Mouse (Mus musculus) heart, postnatal 0 days (tissue): ENCODE measurements around the gene St5. TPM values are rescaled to one million over a fixed set of nuclear protein-coding genes. Genes with fewer than 3 reads are reported as not detected.

Experiments used
- ATAC-seq: fragments of 200-750 bp; cut with Nextera tagmentation; 2 replicates; pipeline ENCODE4 v1.8.0; 2017; ENCODE audit warnings: low read depth, moderate number of reproducible peaks, moderate library complexity; ENCODE audit not compliant: insufficient read depth
- DNase-seq: peaks from one replicate; pipeline ENCODE4 v3.0.0-alpha.2; 2016; ENCODE audit warnings: low spot score
- H3K27ac ChIP-seq: fragments of 300-500 bp; sonication (generic); 2 replicates; pipeline ENCODE4 v1.5.1; 2014; ENCODE audit warnings: low read depth, mild to moderate bottlenecking
- H3K27me3 ChIP-seq: fragments of 300-500 bp; sonication (generic); 2 replicates; pipeline ENCODE4 v1.6.1; 2014; ENCODE audit warnings: low read length, mixed read lengths; ENCODE audit not compliant: control insufficient read depth, insufficient read depth
- H3K36me3 ChIP-seq: fragments of 300-500 bp; sonication (generic); replicated peaks from 2 replicates; pipeline ENCODE4 v1.6.1; 2014; ENCODE audit warnings: low read length, mixed read lengths; ENCODE audit not compliant: control insufficient read depth, insufficient read depth
- H3K4me1 ChIP-seq: fragments of 300-500 bp; sonication (generic); 2 replicates; pipeline ENCODE4 v1.6.1; 2014; ENCODE audit warnings: antibody characterized with exemption; ENCODE audit not compliant: control insufficient read depth, insufficient read depth
- H3K4me2 ChIP-seq: fragments of 300-500 bp; sonication (generic); 2 replicates; pipeline ENCODE4 v1.6.1; 2014; ENCODE audit warnings: low read depth, mild to moderate bottlenecking, low read length, moderate library complexity
- H3K4me3 ChIP-seq: fragments of 300-500 bp; sonication (generic); 2 replicates; pipeline ENCODE4 v1.5.1; 2014; ENCODE audit warnings: low read depth, low read length
- H3K9ac ChIP-seq: fragments of 300-500 bp; sonication (generic); replicated peaks from 2 replicates; pipeline ENCODE4 v1.6.1; 2014; ENCODE audit warnings: low read depth, low read length, mixed read lengths
- H3K9me3 ChIP-seq: fragments of 300-500 bp; sonication (generic); replicated peaks from 2 replicates; pipeline ENCODE4 v1.6.1; 2016; ENCODE audit warnings: low read length; ENCODE audit not compliant: control insufficient read depth
- CTCF ChIP-seq: IDR thresholded peaks from 2 replicates; pipeline ENCODE4 v1.5.1; 2016; ENCODE audit warnings: antibody characterized with exemption, control low read depth, low read depth
- EP300 ChIP-seq: IDR thresholded peaks from 2 replicates; pipeline ENCODE4 v1.6.1; 2016; ENCODE audit warnings: antibody characterized with exemption, low read depth
- WGBS: fragments of 180-500 bp; shearing (Covaris S2); extraction: QIAGEN DNeasy Blood & Tissue Kit; methylation state at CpG from one replicate; pipeline ENCODE4 v1.1.7; 2014; 5-methylcytosine and 5-hydroxymethylcytosine counted together
- polyA plus RNA-seq: library from polyadenylated mRNA; unstranded; fragments of >200 nt; fragmentation: Nextera tagmentation; extraction: Ambion mirVana; gene quantifications from 2 replicates; pipeline ENCODE4 v1.2.1, GENCODE M21; 2015
- total RNA-seq: library from RNA; depleted of rRNA; stranded (reverse); fragments of >200 nt; gene quantifications from 2 replicates; pipeline ENCODE4 v1.2.3, GENCODE M21; 2014; ENCODE audit warnings: low replicate concordance

Gene St5
- total and polyA plus RNA-seq, 2 experiments from 2014 or later: 28.8 to 58.8 TPM

GRCm38 (mm10) chr7:109616034-109616979 lies 87.1 kb downstream of the St5 start:
- DNase-seq (peak; percentile 97), ATAC-seq (peak; percentile 91)
- Histone ChIP-seq H3K4me3 (peak overlapping the region; percentile 53), H3K27ac (peak overlapping the region; percentile 94), H3K9me3 (no peaks in the 10 kb centered on the region), H3K27me3 (no peaks in the 10 kb centered on the region), H3K36me3 (no peaks in the 10 kb centered on the region; the same call in 1 of the 2 replicates), H3K4me1 (peaks cover 54% of the 10 kb centered on the region), H3K4me2 (peak overlapping the region; percentile 73), H3K9ac (peak overlapping the region; percentile 61)
- 2% methylated on average over 25 of the region's 25 CpGs for WGBS
- TF ChIP-seq CTCF (no peak), EP300 (peak; percentile 49; the same call in 1 of the 2 replicates)

DNA sequence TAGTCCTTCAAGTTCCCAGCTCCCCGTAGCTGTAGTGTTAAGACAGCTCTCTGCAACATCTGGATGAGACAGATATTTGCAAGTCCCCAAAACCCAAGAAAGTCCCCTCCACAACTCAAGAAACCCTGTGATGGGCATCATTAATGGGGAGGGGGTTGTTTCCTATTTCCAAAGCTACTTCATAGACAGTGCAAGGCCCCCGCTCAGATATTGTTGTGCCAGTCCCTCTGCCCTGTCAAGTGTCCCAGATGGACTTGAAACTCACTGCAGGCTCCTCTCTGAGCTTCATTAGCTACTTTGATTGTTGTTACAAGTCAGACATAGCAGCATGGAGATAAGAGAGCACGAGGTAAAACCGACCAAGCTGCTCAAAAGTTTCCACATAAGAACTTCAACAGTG lies 87.8 kb downstream of the St5 start:
- no peaks in the 10 kb centered on the region for H3K27me3 ChIP-seq
- H3K27ac ChIP-seq: peak overlapping the region; percentile 94
- no peak for TF ChIP-seq CTCF
- no peak for TF ChIP-seq EP300
- ATAC-seq (no peak), DNase-seq (no peak)
- H3K4me3 ChIP-seq: peak overlapping the region; percentile 53
- H3K36me3 ChIP-seq: no peaks in the 10 kb centered on the region; the same call in 1 of the 2 replicates
- H3K4me1 ChIP-seq: peaks cover 51% of the 10 kb centered on the region
- peak overlapping the region; percentile 73 for H3K4me2 ChIP-seq
- H3K9ac ChIP-seq: peak overlapping the region; percentile 61
- H3K9me3 ChIP-seq: no peaks in the 10 kb centered on the region
- WGBS: 11% methylated on average over 4 of the region's 4 CpGs

- DNase-seq (no peak), ATAC-seq (no peak)
- TF ChIP-seq CTCF (no peak), EP300 (no peak)
- Histone ChIP-seq H3K36me3 (no peaks in the 10 kb centered on the region; the same call in 1 of the 2 replicates), H3K27me3 (no peaks in the 10 kb centered on the region), H3K4me2 (peak overlapping the region; percentile 73), H3K4me1 (peaks cover 56% of the 10 kb centered on the region), H3K4me3 (peak overlapping the region; percentile 53), H3K9ac (peak overlapping the region; percentile 61), H3K9me3 (no peaks in the 10 kb centered on the region), H3K27ac (peak overlapping the region; percentile 94)
- 25% methylated on average over 4 of the region's 4 CpGs for WGBS
Measured at GRCm38 (mm10) chr7:109614939-109615338, 88.5 kb downstream of the St5 start.

- Histone ChIP-seq H3K4me1 (peaks cover 66% of the 10 kb centered on the region), H3K36me3 (no peaks in the 10 kb centered on the region; the same call in 1 of the 2 replicates), H3K9ac (peak overlapping the region; percentile 61), H3K27me3 (no peaks in the 10 kb centered on the region), H3K4me3 (peak overlapping the region; percentile 53), H3K9me3 (no peaks in the 10 kb centered on the region), H3K27ac (peak overlapping the region; percentile 94), H3K4me2 (peak overlapping the region; percentile 73)
- ATAC-seq: no peak
- 32% methylated on average over 5 of the region's 5 CpGs for WGBS
- TF ChIP-seq CTCF (no peak), EP300 (no peak)
- DNase-seq: peak; percentile 67
Measured at GRCm38 (mm10) chr7:109613531-109614021, 89.8 kb downstream of the St5 start.

- Histone ChIP-seq H3K4me1 (peaks cover 66% of the 10 kb centered on the region), H3K27ac (peak overlapping the region; percentile 40; the same call in 1 of the 2 replicates), H3K4me2 (no peak overlapping the region), H3K4me3 (no peak overlapping the region), H3K36me3 (no peaks in the 10 kb centered on the region; the same call in 1 of the 2 replicates), H3K9me3 (no peaks in the 10 kb centered on the region), H3K9ac (no peak overlapping the region), H3K27me3 (no peaks in the 10 kb centered on the region)
- 92% methylated on average over 2 of the region's 3 CpGs for WGBS
- DNase-seq (no peak), ATAC-seq (no peak)
- TF ChIP-seq CTCF (no peak), EP300 (no peak)
Measured at GRCm38 (mm10) chr7:109613051-109613450, 90.4 kb downstream of the St5 start.
